Mouse (Mus musculus) thymus, adult 18-20 months (tissue): ENCODE measurements around the gene Fut2.

Source experiments
- DNase-seq, 2 experiments: peaks; one replicate each; pipeline ENCODE4 v3.0.0; 2022; ENCODE audit warnings: mixed read lengths in 2 of 2

Fut2 gene

DNA sequence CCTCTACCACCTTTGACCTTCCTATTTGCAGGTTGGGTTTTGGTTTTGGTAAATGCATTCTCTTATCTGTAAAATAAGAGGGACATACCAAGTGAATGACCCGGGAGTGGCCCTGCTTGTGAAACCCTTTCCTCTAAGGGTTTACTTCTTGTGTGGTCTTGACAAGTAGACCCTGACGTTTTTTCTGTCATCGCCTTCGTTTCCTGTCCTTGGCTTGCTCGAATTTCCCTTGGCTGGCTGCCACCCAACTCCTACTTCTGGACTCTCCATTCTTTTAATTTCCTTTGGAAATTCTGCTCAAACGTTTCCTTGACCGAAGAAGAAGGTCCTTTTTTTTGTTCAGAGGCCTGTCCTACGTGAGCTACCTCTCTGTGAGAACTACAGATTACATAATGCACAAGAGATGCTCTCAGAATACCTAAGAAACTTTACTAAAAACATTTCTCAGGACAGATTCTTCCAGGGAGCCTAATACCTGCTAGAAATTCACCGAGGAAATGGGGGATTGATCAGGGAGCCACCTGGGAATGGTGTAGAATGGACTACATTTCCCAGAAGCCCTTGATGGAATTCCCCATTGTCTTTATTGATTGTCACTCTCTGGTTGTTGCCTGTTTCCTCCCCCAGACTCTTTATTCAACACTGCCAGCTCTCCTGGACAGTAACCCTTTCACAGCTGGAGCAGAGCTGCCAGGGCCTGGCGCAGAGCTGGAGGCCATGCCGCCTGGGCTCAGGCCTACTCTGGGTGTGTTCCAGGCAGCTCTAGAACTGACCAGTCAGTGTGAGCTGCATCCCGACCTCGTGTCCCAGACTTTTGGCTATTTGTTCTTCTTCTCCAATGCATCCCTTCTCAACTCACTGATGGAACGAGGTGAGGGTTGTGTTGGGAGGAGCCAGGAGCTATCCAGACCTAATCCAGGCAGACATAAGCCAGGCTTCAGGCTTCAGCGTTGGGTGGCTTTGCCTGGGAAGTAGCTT lies 30.2 kb downstream of the Fut2 start:
- no peak for DNase-seq

DNA sequence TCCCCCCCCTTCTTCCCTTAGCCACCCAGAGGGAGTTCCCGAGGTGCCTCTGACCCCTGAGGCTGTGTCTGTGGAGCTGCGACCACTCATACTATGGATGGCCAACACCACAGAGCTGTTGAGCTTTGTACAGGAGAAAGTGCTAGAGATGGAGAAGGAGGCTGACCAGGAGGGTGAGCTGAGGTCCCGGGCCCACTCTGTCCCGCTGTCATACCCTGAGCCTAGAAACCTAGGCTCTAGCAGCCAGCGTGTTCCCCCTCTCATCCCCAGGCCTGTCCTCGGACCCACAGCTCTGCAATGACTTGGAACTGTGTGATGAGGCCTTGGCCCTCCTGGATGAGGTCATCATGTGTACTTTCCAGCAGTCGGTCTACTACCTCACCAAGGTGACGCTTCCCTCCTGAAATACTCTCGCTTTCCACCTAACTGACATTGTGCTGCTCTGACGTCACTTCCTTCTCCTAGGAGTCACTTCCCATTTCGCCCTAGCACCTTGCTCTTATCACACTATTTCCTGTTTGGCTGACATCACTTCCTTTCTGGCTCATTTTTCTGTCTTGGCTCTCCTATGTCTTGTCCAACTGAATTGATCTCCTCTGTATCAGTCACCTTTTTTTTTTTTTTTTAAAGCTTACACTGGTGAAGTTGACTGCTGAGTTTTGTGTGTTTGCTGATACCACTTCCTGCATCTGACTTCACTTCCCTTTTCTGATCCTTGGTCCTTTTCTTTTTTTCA lies 31.1 kb downstream of the Fut2 start:
- DNase-seq: no peak

DNA sequence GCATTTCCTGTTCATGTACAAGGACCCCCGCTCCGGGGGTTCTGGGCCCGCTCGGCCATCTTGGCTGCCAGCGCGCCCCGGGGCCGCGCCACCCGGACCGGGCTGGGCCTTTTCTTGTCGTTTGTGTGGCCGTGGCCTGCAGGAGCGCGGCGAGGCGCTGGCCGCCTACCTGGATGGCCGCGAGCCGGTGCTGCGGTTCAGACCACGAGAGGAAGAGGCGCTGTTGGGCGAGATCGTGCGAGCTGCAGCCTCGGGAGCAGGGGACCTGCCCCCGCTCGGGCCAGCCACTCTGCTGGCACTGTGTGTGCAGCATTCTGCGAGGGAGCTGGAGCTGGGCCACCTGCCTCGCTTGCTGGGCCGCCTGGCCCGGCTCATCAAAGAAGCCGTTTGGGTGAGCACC lies 33.7 kb downstream of the Fut2 start:
- DNase-seq: no peak

DNA sequence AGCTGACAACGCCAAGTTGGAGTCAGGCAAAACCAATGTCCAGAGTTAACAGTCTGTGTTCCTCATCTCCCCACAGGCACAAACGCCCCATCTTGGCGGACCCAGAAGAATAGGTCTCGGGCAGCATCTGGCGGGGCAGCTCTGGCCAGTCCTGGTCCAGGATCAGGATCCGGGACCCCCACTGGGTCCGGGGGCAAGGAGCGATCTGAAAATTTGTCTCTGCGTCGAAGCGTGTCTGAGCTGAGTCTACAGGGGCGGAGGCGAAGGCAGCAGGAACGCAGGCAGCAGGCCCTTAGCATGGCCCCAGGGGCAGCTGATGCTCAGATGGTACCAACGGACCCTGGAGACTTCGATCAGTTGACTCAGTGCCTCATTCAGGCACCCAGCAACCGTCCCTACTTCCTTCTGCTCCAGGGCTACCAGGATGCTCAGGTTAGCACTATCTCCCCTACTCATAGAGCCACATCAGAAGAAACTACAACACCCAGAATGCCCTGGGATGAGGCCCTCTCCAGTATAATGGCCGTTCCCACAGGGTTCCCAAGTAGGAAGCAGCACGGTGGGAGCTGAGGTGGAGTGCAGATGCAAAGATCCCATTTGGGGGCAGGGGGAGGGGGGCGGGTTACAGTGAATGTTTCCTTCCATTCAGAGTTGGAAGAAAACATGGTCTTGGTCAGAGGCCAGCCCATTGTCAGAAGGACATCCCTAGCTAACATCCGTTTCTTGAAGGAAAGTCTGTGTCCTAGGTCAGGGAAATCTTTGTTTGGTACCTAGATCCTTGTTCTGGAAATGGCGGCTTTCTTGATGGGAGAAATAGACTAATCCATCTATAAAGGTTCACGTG lies 35.9 kb downstream of the Fut2 start:
- DNase-seq: no peak

DNA sequence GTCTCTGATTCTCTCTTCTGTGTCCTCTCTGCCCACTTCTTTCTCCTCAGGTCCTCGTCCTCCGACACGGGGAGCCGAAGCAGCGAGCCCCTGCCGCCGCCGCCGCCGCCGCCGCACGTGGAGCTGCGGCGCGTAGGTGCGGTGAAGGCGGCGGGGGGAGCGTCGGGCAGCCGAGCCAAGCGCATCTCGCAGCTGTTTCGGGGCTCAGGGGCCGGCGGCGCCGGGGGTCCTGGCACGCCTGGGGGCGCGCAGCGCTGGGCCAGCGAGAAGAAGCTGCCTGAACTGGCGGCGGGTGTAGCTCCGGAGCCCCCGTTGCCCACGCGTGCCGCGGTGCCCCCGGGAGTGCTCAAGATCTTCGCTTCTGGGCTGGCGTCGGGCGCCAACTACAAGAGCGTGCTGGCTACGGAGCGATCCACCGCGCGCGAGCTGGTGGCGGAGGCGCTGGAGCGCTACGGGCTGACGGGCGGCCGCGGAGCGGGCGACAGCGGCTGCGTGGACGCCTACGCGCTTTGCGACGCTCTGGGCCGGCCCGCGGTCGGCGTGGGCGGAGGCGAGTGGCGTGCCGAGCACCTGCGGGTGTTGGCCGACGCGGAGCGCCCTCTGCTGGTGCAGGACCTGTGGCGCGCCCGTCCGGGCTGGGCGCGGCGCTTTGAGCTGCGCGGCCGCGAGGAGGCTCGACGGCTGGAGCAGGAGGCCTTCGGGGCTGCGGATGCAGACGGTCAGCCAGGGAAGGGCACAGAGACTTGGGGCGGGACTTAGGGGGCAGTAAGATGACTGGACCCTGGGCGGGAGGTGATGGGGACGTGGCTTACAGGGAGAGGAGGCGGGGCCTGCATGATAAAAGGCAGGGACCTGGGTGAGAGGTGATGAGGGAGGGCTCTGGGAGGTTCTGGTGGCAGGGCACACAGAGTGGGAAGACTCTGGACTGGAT lies 37.6 kb downstream of the Fut2 start:
- DNase-seq: peak; percentile 65 to 71

DNA sequence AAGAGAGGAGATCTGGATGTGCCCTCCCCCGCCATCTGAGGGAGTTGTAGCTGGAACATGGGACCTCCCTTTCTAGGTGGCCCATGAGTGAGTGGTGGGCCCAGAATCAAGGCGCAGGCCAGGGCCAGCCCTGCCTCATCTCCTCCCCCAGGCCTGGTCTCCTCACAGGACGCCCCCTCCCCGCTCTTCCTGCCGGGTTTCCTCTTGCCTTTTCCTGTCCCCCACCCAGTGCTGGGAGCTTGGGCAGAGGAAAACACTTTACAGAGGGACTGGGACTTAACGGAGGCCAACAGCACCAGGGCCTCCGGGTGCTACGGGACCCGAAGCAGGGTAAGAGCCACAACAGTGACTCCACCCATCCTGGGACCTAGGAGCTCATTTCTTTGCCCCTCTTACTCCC lies 38.9 kb downstream of the Fut2 start, which contains the start of gene Rasip1:
Gene Rasip1 (plus strand): TSS at position 228 of the 400 bp plus-strand sequence.
- no peak for DNase-seq

DNA sequence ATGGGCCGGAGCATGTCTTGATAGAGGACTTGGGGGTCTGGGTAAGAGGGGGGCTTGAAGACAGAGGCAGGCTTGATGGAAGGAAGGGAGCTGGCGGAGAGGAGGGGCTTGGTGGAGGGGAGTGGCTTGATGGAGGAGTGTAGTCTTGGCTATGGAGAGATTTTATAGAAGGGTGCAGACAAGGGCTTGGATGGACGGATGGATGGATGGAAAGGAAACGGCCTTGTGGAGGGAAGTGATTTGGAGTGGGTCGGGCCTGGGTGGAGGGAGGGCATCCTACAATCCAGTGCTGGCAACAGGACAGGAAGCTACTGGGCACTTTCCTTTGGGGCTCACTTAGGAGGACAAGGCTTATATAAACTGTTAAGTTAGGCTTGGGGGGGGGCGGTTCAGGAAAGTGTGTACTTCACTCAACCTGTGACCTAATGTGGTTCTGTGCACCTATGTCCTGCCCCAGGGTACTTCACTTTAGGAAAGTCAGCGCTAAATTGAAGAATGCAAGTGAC lies 39.6 kb downstream of the Fut2 start:
- no peak for DNase-seq

DNA sequence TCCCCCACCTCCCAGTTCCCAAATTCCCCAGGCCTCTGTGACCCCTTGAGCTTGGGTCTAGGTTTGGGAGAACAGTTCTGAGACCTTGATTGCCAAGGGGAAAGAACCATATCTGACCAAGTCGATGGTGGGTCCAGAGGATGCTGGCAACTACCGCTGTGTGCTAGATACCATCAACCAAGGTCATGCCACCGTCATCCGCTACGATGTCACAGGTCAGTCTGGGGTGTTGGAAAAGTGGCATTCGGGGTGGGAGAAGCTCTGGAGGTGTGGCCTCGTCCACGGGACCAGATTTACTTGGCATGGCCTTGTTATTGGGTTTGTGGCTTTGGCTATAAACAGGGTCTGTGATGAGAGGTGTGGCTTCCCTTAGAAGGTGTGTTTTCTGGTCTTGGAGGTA lies 40.7 kb downstream of the Fut2 start:
- no peak for DNase-seq

DNA sequence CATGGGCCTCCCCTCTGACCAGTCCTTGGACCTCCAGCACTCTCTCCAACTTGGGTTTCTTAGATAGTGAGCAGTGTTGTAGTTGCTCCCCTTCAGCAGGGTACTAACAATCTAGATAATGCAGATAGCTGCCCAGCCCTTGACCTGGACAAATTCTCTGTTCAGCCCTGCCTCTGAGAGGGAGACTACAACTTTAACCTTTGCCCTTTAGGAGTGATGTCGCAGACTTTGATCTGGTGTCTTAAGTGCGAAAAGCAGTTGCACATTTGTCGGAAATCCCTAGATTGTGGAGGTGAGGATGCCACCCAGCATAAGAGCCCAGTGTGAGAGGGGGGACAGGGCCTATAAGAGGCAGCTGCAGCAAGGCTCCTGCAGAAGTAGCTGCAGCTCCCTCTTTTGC lies 41.5 kb downstream of the Fut2 start:
- no peak for DNase-seq

DNA sequence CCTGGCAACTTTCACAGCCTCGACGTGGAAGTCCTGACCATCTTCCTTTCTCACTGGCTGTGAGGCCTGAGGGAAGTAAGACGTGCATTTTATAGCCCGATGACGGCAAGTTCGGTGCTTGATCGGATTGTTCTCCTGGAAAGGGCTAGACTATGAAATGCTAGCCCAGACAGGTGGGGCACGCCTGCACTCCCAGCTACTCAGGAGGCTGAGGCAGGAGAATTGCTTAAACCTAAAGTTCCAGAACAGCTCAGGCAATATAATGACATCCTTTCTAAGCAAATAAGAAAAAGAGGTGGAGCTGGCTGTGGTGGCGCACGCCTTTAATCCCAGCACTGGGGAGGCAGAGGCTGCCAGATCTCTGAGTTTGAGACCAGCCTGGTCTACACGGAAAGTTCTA lies 42.7 kb downstream of the Fut2 start:
- DNase-seq: no peak

DNA sequence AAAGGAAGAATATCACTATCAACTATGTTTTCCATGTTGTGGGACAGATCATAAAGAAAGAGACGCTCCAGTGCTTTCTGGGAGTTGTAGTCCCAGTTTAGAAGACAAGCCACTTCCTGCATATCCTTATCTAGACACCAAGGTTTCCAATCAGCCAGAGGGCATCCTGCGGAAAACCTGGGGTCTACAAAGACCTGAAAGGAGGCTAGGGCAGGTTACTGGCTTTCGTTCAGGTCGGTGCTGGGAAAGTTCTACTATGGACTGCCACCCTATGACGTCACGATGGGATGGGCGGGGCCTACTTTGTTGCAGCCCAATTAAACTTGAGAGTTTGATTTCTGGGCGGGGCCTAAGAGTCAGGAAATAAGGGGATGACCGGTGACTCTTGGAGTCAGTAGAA lies 44.8 kb downstream of the Fut2 start, which contains the start of gene Izumo1:
Gene Izumo1 (plus strand): TSS at position 369 of the 400 bp plus-strand sequence.
- DNase-seq: no peak

DNA sequence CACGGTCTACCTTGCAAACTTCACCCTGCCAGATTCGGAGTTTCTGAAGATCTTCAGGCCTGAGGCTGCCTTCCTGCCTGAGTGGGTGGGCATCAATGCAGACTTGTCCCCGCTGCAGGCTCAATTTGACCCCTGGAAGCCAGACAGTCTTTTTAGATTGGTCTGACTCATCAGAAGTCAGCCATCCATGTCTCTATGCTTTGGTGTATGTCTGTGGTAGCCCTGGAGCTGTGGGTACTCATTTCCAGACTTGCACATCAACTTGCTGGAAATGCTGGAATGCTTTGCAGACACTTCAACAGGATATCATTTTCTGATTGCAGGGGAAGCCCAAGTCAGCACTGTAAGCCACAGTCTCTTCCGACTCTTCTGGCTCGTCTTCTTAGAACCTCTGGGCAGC lies 46.6 kb downstream of the Fut2 start:
- DNase-seq: no peak

DNA sequence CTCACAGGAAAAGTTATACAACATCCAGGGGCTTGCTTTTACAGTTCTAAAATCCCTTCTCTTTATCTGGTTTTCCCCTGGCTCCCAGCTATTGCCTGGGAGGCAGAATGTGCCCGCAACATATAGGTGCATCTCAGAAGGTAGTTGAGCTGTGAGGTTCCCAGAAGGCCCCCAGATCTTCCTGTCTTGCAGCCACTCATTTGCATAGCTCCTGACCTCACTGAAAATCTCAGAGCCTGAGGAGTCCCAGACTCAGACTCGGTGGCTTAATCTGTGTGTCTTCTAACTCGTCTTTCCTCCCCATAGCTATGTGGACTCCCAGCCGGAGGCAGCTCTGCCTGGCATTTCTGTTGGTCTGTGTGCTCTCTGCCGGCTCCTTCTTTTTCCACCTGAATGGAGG lies 47.9 kb downstream of the Fut2 start:
- no peak for DNase-seq

DNA sequence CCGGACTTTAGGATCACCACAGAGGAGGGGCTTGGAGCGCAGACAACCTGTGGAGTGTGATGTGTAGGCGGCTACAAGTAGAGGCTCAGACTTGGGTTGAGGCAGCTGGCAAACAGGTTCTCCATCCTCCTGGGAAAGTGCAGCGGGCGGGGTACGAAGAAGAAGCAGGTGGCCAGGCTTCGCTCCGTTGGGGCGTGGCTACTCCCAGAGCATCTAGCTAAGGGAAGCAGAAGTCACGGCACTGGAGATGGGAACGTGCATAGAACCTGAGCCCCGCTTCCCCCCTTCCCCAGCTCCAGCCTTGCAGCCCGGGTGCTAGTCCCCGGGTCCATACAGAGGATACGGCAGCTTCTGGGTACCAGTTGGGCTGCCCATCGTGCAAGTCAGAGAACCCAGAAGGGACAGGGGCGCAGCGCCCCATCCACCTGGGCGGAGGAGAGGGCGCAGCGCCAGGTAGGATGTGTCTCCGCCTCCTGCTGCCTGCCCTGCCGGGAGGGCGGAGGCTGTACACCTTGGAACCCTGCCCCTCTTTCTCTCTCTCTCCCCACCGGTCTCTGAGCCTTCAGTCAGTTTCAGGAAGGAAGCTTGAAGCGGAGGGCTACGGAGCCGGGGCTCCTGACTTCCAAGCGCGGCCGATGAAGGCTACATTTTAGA lies 49.0 kb downstream of the Fut2 start, which contains the start of gene Fut1:
Gene Fut1 (plus strand): TSS at position 248 of the 654 bp plus-strand sequence.
- no peak for DNase-seq

DNA sequence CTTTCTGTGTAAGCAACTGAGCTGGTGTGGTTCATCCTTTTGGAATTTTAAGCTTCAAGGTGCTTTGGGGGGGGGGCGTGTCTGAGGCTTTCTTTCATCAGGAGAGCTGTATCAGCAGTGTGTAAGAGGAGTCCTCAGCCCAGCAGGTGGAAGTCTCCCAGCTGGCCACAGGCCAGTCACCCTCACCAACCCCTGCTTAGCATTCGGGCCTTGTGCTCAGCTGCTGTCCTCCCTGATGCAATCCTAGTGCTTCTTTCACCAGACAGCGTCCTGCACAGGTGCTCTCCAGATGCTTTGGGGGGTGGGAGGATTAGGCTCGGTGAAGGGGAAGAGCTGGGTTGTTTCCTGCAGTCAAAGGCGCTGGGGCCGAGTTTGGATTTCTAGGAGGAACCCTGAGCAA lies 49.9 kb downstream of the Fut2 start:
- no peak for DNase-seq

DNA sequence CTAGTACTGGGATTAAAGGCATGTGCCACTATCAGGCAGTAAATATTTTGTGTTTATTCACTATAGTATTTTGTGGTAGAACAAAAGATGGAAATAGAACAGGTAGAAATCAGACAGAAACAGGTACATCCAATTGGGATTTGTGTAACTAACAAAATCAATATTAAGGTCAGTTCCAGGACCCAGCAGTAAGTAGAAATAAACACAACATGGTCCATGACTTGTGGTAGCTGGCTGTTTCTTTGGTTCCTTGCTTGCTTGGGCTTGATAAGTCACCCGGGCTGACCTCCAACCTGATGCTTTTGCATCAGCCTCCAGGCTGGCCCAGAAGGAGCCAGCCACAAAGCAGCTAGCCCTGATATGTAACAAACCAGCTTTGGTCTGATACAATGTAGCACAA lies 56.7 kb downstream of the Fut2 start:
- DNase-seq: no peak

DNA sequence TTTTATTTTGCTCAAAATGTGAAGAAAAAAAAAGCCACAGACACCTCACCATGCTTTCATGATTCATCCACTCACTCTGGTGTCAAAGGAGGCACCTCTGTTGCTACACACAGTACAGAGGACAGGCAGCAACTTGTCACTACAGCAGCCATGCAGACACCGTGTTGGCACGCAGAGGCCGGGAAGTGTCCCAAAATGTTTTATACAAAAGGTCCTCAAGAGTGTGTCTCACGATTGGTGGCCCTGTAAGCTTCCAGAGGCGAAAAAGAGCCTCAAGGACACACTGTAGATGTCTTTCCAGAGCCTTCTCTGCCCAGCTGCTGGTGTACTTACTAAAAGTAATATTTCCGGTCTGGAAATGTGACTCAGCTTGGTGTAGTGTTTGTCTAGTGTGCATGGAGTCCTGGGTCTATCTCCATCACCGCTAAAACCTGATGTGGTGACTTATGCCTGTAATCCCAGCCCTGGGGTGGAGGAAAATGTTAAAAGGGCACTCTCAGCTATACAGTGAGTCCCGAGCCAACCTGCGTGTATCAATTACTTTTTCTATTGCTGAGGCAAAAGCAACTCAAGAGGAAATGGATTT lies 60.4 kb downstream of the Fut2 start:
- no peak for DNase-seq

DNA sequence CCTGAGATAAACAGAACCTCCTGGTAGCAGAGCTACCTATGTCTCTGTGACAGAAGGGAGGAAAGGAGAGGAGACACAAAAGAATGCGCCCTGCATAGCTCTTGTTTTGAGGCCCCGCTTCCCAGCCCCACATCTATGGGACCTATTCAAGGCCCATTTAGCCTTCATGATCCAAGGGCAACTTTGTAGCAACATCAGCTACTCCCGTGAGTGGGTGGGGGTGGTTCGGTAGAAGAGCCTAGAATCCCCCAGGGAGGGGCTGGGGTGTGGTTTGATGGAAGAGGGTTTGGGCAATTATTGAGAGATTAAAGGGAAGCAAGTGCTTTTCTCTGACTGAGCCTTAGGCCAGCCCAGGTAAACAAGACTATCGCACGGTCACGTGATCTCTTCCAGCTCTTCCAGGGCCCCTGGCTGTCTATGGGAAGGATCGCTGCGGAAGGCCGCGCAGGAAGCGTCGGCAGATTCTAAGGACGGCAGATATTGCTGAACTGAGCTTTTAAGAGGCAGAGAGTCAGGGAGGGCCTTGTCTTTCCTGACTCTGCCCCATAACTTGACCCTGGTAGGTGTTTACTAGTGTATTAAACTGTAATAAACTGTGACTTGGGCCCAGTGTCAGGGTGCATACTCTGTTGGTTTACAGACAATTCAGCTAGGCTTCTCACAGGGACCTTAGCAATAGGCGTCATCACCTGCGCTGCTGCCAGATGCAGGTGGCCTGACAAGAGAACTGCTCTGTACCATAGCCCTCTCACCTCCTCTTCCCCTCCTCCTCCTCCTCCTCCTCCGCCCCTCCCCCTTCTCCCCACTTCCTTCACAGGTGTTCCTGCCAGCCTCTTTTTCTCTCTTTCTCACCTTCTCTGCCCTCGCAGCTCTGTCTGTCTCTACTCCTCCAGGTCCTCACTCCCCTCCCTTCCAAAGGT lies 67.0 kb downstream of the Fut2 start:
- peak; percentile 55 to 73 for DNase-seq
